Mouse (Mus musculus) forebrain, embryonic 14.5 days (tissue): ENCODE measurements at regions not wholly inside any gene's neighbourhood (a gene's known extent, or its start where the extent isn't known, plus 50 kb on each side); places are given as distances from the start of the nearest gene placed in this dataset.

Experiments
- ATAC-seq: fragments of 200-750 bp; cut with Nextera tagmentation; 2 replicates; pipeline ENCODE4 v1.8.0; 2017; ENCODE audit warnings: mild to moderate bottlenecking, moderate library complexity
- DNase-seq: peaks from one replicate; pipeline ENCODE4 v3.0.0-alpha.2; 2015; ENCODE audit warnings: low spot score
- H3K27ac ChIP-seq: fragments of 300-500 bp; sonication (generic); 2 replicates; pipeline ENCODE4 v1.5.1; 2014; ENCODE audit warnings: low read depth, mild to moderate bottlenecking, control low read depth, low read length, moderate library complexity
- H3K27me3 ChIP-seq: fragments of 300-500 bp; sonication (generic); replicated peaks from 2 replicates; pipeline ENCODE4 v1.6.1; 2014; ENCODE audit warnings: low read length, control low read depth, mixed read lengths; ENCODE audit not compliant: control insufficient read depth, insufficient read depth
- H3K36me3 ChIP-seq: fragments of 300-500 bp; sonication (generic); 2 replicates; pipeline ENCODE4 v1.6.1; 2014; ENCODE audit warnings: low read length, control low read depth; ENCODE audit not compliant: control insufficient read depth, insufficient read depth
- H3K4me1 ChIP-seq: fragments of 300-500 bp; sonication (generic); 2 replicates; pipeline ENCODE4 v1.6.1; 2014; ENCODE audit warnings: antibody characterized with exemption, low read length, control low read depth; ENCODE audit not compliant: control insufficient read depth, insufficient read depth
- H3K4me2 ChIP-seq: fragments of 300-500 bp; sonication (generic); 2 replicates; pipeline ENCODE4 v1.6.1; 2014; ENCODE audit warnings: mild to moderate bottlenecking, control low read depth, low read length
- H3K4me3 ChIP-seq: fragments of 300-500 bp; sonication (generic); 2 replicates; pipeline ENCODE4 v1.5.1; 2014; ENCODE audit warnings: low read depth, low read length, control low read depth
- H3K9ac ChIP-seq: fragments of 300-500 bp; sonication (generic); 2 replicates; pipeline ENCODE4 v1.6.1; 2014; ENCODE audit warnings: mild to moderate bottlenecking, low read length, control low read depth, moderate library complexity
- H3K9me3 ChIP-seq: fragments of 300-500 bp; sonication (generic); replicated peaks from 2 replicates; pipeline ENCODE4 v1.6.1; 2016; ENCODE audit warnings: low read length, control low read depth, mixed read lengths; ENCODE audit not compliant: control insufficient read depth
- WGBS: fragments of 180-500 bp; shearing (Covaris S2); extraction: QIAGEN DNeasy Blood & Tissue Kit; methylation state at CpG from one replicate; pipeline ENCODE4 v1.1.7; 2014; 5-methylcytosine and 5-hydroxymethylcytosine counted together

GRCm38 (mm10) chr5:136626142-136626771 is 59.0 kb upstream of the Cux1 start:
- Histone ChIP-seq H3K4me1 (peaks cover 4% of the 10 kb centered on the region; the same call in 1 of the 2 replicates), H3K9ac (no peak overlapping the region), H3K36me3 (no peaks in the 10 kb centered on the region), H3K27ac (no peak overlapping the region), H3K9me3 (no peaks in the 10 kb centered on the region), H3K4me3 (no peak overlapping the region), H3K4me2 (no peak overlapping the region), H3K27me3 (peaks cover 8% of the 10 kb centered on the region; the same call in 1 of the 2 replicates)
- 35% methylated on average over 4 of the region's 4 CpGs for WGBS
- ATAC-seq (no peak), DNase-seq (no peak)

- Histone ChIP-seq H3K4me1 (peaks cover 4% of the 10 kb centered on the region; the same call in 1 of the 2 replicates), H3K36me3 (no peaks in the 10 kb centered on the region), H3K27me3 (0 out of 2 replicates have a peak, but pooled peaks cover 2% of the 10 kb centered on the region), H3K27ac (no peak overlapping the region), H3K9ac (no peak overlapping the region), H3K4me3 (no peak overlapping the region), H3K4me2 (no peak overlapping the region), H3K9me3 (no peaks in the 10 kb centered on the region)
- DNase-seq (no peak), ATAC-seq (no peak)
- 66% methylated on average over 2 of the region's 2 CpGs for WGBS
These were observed 59.6 kb upstream of the Cux1 start for GRCm38 (mm10) chr5:136626891-136627290.

- peak; percentile 30 for DNase-seq
- Histone ChIP-seq H3K9ac (no peak overlapping the region), H3K4me3 (no peak overlapping the region), H3K4me2 (no peak overlapping the region), H3K27me3 (0 out of 2 replicates have a peak, but pooled peaks cover 1% of the 10 kb centered on the region), H3K27ac (no peak overlapping the region), H3K4me1 (peaks cover 2% of the 10 kb centered on the region; the same call in 1 of the 2 replicates), H3K36me3 (no peaks in the 10 kb centered on the region), H3K9me3 (no peaks in the 10 kb centered on the region)
- ATAC-seq = no peak
- 69% methylated on average over 11 of the region's 11 CpGs for WGBS
These were observed 60.5 kb upstream of the Cux1 start for GRCm38 (mm10) chr5:136627671-136628292.

- no peaks in the 10 kb centered on the region for H3K9me3 ChIP-seq
- ATAC-seq (no peak), DNase-seq (no peak)
- no peaks in the 10 kb centered on the region for H3K4me1 ChIP-seq
- no peak overlapping the region for H3K9ac ChIP-seq
- no peak overlapping the region for H3K4me2 ChIP-seq
- no peak overlapping the region for H3K27ac ChIP-seq
- H3K36me3 ChIP-seq = no peaks in the 10 kb centered on the region
- 94% methylated on average over 4 of the region's 5 CpGs for WGBS
- no peak overlapping the region for H3K4me3 ChIP-seq
- no peaks in the 10 kb centered on the region for H3K27me3 ChIP-seq
These were observed 61.2 kb upstream of the Cux1 start for GRCm38 (mm10) chr5:136628502-136628901.

GRCm38 (mm10) chr5:136632286-136632685 is 60.7 kb upstream of the Myl10 start:
- Histone ChIP-seq H3K27ac (no peak overlapping the region), H3K36me3 (no peaks in the 10 kb centered on the region), H3K9me3 (no peaks in the 10 kb centered on the region), H3K9ac (no peak overlapping the region), H3K4me1 (no peaks in the 10 kb centered on the region), H3K4me3 (no peak overlapping the region), H3K4me2 (no peak overlapping the region), H3K27me3 (no peaks in the 10 kb centered on the region)
- ATAC-seq = no peak
- WGBS = 89% methylated on average over 5 of the region's 5 CpGs
- DNase-seq = no peak

- DNase-seq = no peak
- WGBS = 44% methylated on average over 6 of the region's 6 CpGs
- Histone ChIP-seq H3K36me3 (no peaks in the 10 kb centered on the region), H3K4me3 (no peak overlapping the region), H3K9me3 (no peaks in the 10 kb centered on the region), H3K27me3 (no peaks in the 10 kb centered on the region), H3K4me2 (no peak overlapping the region), H3K27ac (no peak overlapping the region), H3K4me1 (no peaks in the 10 kb centered on the region), H3K9ac (no peak overlapping the region)
- no peak for ATAC-seq
These were observed 59.0 kb upstream of the Myl10 start for GRCm38 (mm10) chr5:136633901-136634300.

DNA sequence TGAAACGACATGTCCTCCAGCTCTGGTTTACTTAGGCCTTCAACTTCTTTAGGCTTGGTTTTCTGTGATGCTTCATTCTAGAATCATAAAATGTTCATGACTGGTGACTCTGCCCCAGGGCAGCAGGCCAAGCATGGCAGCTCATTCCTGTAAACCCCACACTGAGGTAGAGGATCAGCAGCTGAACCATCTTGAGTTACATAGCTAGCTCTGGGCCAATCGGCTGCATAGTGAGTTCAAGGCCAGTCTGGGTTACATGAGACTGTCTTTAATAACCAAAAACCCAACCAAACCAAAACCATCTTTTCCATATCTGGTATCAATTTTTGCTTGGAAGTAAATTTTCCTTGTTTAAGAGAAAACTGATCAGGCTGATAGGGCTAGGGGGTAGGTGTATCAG is 57.8 kb upstream of the Myl10 start:
- H3K9me3 ChIP-seq = no peaks in the 10 kb centered on the region
- 86% methylated on average over 2 of the region's 2 CpGs for WGBS
- no peak overlapping the region for H3K4me2 ChIP-seq
- no peak overlapping the region for H3K9ac ChIP-seq
- H3K4me1 ChIP-seq = no peaks in the 10 kb centered on the region
- H3K36me3 ChIP-seq = no peaks in the 10 kb centered on the region
- ATAC-seq = no peak
- no peak overlapping the region for H3K27ac ChIP-seq
- no peaks in the 10 kb centered on the region for H3K27me3 ChIP-seq
- no peak overlapping the region for H3K4me3 ChIP-seq
- no peak for DNase-seq

GRCm38 (mm10) chr5:136636476-136636875 is 56.5 kb upstream of the Myl10 start:
- DNase-seq = no peak
- no peaks in the 10 kb centered on the region for H3K4me1 ChIP-seq
- 48% methylated on average over 1 of the region's 1 CpGs for WGBS

DNA sequence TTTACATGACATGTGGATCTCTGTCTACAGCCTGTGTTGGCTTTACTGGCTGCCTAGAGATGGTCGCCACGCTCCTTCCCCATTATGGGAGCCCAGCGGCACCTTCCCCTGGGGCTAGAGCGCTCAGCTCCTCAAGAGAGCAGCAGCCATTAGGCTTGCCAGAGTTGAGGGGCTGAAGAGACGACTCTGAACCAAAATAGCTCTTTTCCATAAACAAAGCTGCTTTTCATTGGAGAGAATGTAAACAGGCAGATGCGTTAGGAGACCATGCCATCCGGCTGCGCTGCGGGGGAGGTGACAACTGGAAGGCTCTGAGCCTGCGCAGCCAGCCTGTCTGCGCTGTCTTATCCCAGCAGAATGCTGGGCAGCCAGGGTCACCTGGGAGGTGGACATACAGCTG is 55.1 kb upstream of the Myl10 start:
- H3K4me3 ChIP-seq = no peak overlapping the region
- H3K9ac ChIP-seq = no peak overlapping the region
- no peak for ATAC-seq
- H3K27me3 ChIP-seq = no peaks in the 10 kb centered on the region
- 50% methylated on average over 11 of the region's 11 CpGs for WGBS
- H3K9me3 ChIP-seq = no peaks in the 10 kb centered on the region
- no peak overlapping the region for H3K27ac ChIP-seq
- no peak overlapping the region for H3K4me2 ChIP-seq
- peak; percentile 58 for DNase-seq
- no peaks in the 10 kb centered on the region for H3K4me1 ChIP-seq
- no peaks in the 10 kb centered on the region for H3K36me3 ChIP-seq

More at GRCm38 (mm10) chr5:136636476-136636875, 56.5 kb upstream of the Myl10 start:
- Histone ChIP-seq H3K27me3 (no peaks in the 10 kb centered on the region), H3K4me2 (no peak overlapping the region), H3K27ac (no peak overlapping the region), H3K36me3 (no peaks in the 10 kb centered on the region), H3K9ac (no peak overlapping the region), H3K9me3 (no peaks in the 10 kb centered on the region), H3K4me3 (no peak overlapping the region)
- ATAC-seq = no peak
